Mouse (Mus musculus): ENCODE data around the gene Cypt14. TPM values are rescaled to one million over a fixed set of nuclear protein-coding genes. Genes with fewer than 3 reads are reported as not detected.
"Not testable (repeated sequence)": the region's sequence is repeated elsewhere in the genome, so short reads cannot be mapped to it uniquely, and the experiment has no call there.

Cypt14 gene
- not detected in 2 replicates for polyA plus RNA-seq (2014; fragmentation: Nextera tagmentation; extraction: Ambion mirVana)

- not testable (repeated sequence) for H3K4me3 ChIP-seq (ENCODE audit: low read length)
Measured at GRCm38 (mm10) chrX:39863504-39863903, at the start of gene Cypt14. Cypt14 (minus strand) TSS chrX:39863604.

More at GRCm38 (mm10) chrX:39863504-39863903, at the start of gene Cypt14:
- 75% methylated on average over 2 of the region's 2 CpGs for WGBS
- not testable (repeated sequence) for ATAC-seq (ENCODE audit: low FRiP score, low TSS enrichment); H3K9ac ChIP-seq (ENCODE audit: low read depth, low read length); H3K27me3 ChIP-seq (ENCODE audit: control insufficient read depth, insufficient read depth, low read length); H3K36me3 ChIP-seq (ENCODE audit: control insufficient read depth, insufficient read depth, low read length); H3K27ac ChIP-seq (ENCODE audit: low read depth, low read length); H3K4me2 ChIP-seq (replicated peaks; ENCODE audit: low read depth, low read length); H3K4me1 ChIP-seq (ENCODE audit: control insufficient read depth, insufficient read depth, low read length); H3K9me3 ChIP-seq (ENCODE audit: control insufficient read depth, low read length)

Measured in kidney, embryonic 14.5 days (tissue).